Mouse (Mus musculus) Patski (cell line): ENCODE data around the gene Cst9. TPM values are rescaled to one million over a fixed set of nuclear protein-coding genes. Genes with fewer than 3 reads are reported as not detected.
A peak's percentile ranks its signal among the peaks of the same experiment; 100 is the strongest.

Experiments used
- ATAC-seq: fragments of 100-300 bp; one replicate; pipeline ENCODE4 v1.8.0; 2021
- CTCF ChIA-PET: fragments of 350-600 bp; sonication (Branson Sonifier 250); formaldehyde crosslinking; loops from one replicate; lab custom pipeline; 2022; ENCODE audit warnings: inconsistent platforms; lab: Charles Lee
- POLR2A ChIA-PET: fragments of 350-600 bp; sonication (Branson Sonifier 250); formaldehyde crosslinking; loops from one replicate; lab custom pipeline; 2022; ENCODE audit warnings: antibody characterized with exemption, inconsistent platforms; lab: Charles Lee
- DNase-seq: peaks from one replicate; pipeline ENCODE4 v3.0.0-alpha.2; 2011; ENCODE audit warnings: low read depth, low spot score
- H3K27me3 ChIP-seq: fragments of 371-371 bp; one replicate; pipeline ENCODE4 v1.5.1; 2021
- CTCF ChIP-seq: fragments of 100-300 bp; IDR thresholded peaks from one replicate; pipeline ENCODE4 v1.5.1; 2021
- in situ Hi-C: fragments of 300-500 bp; cut with MboI; formaldehyde crosslinking; loops from 3 replicates; pipeline ENCODE4 v1.11.1; 2018; ENCODE audit warnings: low pct_unique_long_range_greater_than_20kb, mixed read lengths
- polyA plus RNA-seq: library from polyadenylated mRNA; unstranded; gene quantifications from one replicate; pipeline ENCODE4 v1.2.3, GENCODE M21; 2021

Gene Cst9
- polyA plus RNA-seq, 1 experiment from 2014 or later = not detected

- CTCF ChIA-PET = interaction anchor here (1.1 to 14.1 kb wide), 7 partner anchors 11 to 105 kb away, joined by 3 to 330 read pairs (median 4); partner anchors contain the start of gene Cst3
- H3K27me3 ChIP-seq = no peaks in the 10 kb centered on the region
- ATAC-seq (peak; percentile 46), DNase-seq (no peak)
- in situ Hi-C loops = no loop called here
- POLR2A ChIA-PET = interaction anchor here (0.5 to 2.6 kb wide), 2 partner anchors 18 to 23 kb away, joined by 5 to 11 read pairs; partner anchors contain the start of gene Cst3
- TF ChIP-seq CTCF = no peak
Measured at GRCm38 (mm10) chr2:148856630-148857400, 21.9 kb downstream of the Cst9 start.

GRCm38 (mm10) chr2:148857506-148857905, 22.6 kb downstream of the Cst9 start:
- TF ChIP-seq CTCF = no peak
- no peaks in the 10 kb centered on the region for H3K27me3 ChIP-seq
- in situ Hi-C loops = no loop called here
- POLR2A ChIA-PET = interaction anchor here (2.6 kb wide), 1 partner anchor 18 kb away, joined by 11 read pairs; the partner anchor contains the start of gene Cst3
- DNase-seq = peak; percentile 59
- CTCF ChIA-PET = interaction anchor here (1.1 to 14.1 kb wide), 7 partner anchors 11 to 106 kb away, joined by 3 to 330 read pairs (median 4); partner anchors contain the start of gene Cst3
- peak; percentile 98 for ATAC-seq

GRCm38 (mm10) chr2:148860993-148861392, 26.0 kb downstream of the Cst9 start:
- CTCF ChIA-PET = interaction anchor here (1.6 to 5.5 kb wide), 4 partner anchors 9 to 41 kb away, joined by 5 to 28 read pairs (median 16); partner anchors contain the start of gene Cst3
- in situ Hi-C loops = no loop called here
- H3K27me3 ChIP-seq = no peaks in the 10 kb centered on the region
- DNase-seq = no peak
- no peak for TF ChIP-seq CTCF
- no peak for ATAC-seq
- POLR2A ChIA-PET = interaction anchor here (1.2 kb wide), 1 partner anchor 41 kb away, joined by 3 read pairs; no protein-coding TSS in a partner anchor

- ATAC-seq (no peak), DNase-seq (no peak)
- CTCF ChIA-PET = interaction anchor here (1.6 to 5.5 kb wide), 3 partner anchors 10 to 40 kb away, joined by 7 to 28 read pairs (median 26); partner anchors contain the start of gene Cst3
- no peaks in the 10 kb centered on the region for H3K27me3 ChIP-seq
- no peak for TF ChIP-seq CTCF
- POLR2A ChIA-PET = no interaction called here
- in situ Hi-C loops = no loop called here
Measured at GRCm38 (mm10) chr2:148861693-148862092, 26.7 kb downstream of the Cst9 start.

- in situ Hi-C loops = no loop called here
- ATAC-seq = peak; percentile 29
Measured at GRCm38 (mm10) chr2:148864966-148865365, 30.0 kb downstream of the Cst9 start, which contains the start of gene 9230104L09Rik. Gene 9230104L09Rik, minus strand, starts transcription at chr2:148865038.

GRCm38 (mm10) chr2:148868959-148869358, 34.0 kb downstream of the Cst9 start:
- ChIA-PET POLR2A (interaction anchor here (0.7 to 1.0 kb wide), 2 partner anchors 17 to 29 kb away, joined by 5 to 8 read pairs; no protein-coding TSS in a partner anchor), CTCF (interaction anchor here (1.2 to 2.9 kb wide), 4 partner anchors 10 to 32 kb away, joined by 3 to 15 read pairs (median 8); no protein-coding TSS in a partner anchor)
- TF ChIP-seq CTCF = no peak
- in situ Hi-C loops = no loop called here
- no peak for ATAC-seq
- DNase-seq = no peak
- H3K27me3 ChIP-seq = no peaks in the 10 kb centered on the region

More at GRCm38 (mm10) chr2:148864966-148865365, 30.0 kb downstream of the Cst9 start, which contains the start of gene 9230104L09Rik:
- TF ChIP-seq CTCF = no peak
- DNase-seq = no peak
- H3K27me3 ChIP-seq = no peaks in the 10 kb centered on the region
- ChIA-PET CTCF (interaction anchor here (0.9 to 5.3 kb wide), 3 partner anchors 9 to 35 kb away, joined by 3 to 26 read pairs (median 4); partner anchors contain the start of gene Cst3), POLR2A (interaction anchor here (1.4 kb wide), 1 partner anchor 13 kb away, joined by 4 read pairs; no protein-coding TSS in a partner anchor)

- DNase-seq = no peak
- in situ Hi-C loops = no loop called here
- no peaks in the 10 kb centered on the region for H3K27me3 ChIP-seq
- TF ChIP-seq CTCF = no peak
- no peak for ATAC-seq
- CTCF ChIA-PET = interaction anchor here (1.0 to 2.0 kb wide), 2 partner anchors 19 to 23 kb away, joined by 3 to 10 read pairs; no protein-coding TSS in a partner anchor
- POLR2A ChIA-PET = interaction anchor here (0.7 to 1.1 kb wide), 2 partner anchors 15 to 1730 kb away, joined by 3 to 4 read pairs; no protein-coding TSS in a partner anchor
Measured at GRCm38 (mm10) chr2:148870526-148870925, 35.6 kb downstream of the Cst9 start.

- in situ Hi-C loops = no loop called here
- no peak for TF ChIP-seq CTCF
- CTCF ChIA-PET = interaction anchor here (2.8 to 4.3 kb wide), 4 partner anchors 10 to 29 kb away, joined by 20 to 28 read pairs (median 25); partner anchors contain the start of gene 9230104L09Rik
- no peaks in the 10 kb centered on the region for H3K27me3 ChIP-seq
- ATAC-seq (peak; percentile 28), DNase-seq (peak; percentile 62)
- POLR2A ChIA-PET = interaction anchor here (1.2 to 3.0 kb wide), 3 partner anchors 10 to 29 kb away, joined by 4 to 10 read pairs (median 5); no protein-coding TSS in a partner anchor
Measured at GRCm38 (mm10) chr2:148872860-148873259, 37.9 kb downstream of the Cst9 start.

- no peak for TF ChIP-seq CTCF
- no peak for DNase-seq
- no peaks in the 10 kb centered on the region for H3K27me3 ChIP-seq
- ATAC-seq = no peak
- in situ Hi-C loops = no loop called here
- POLR2A ChIA-PET = interaction anchor here (1.0 to 3.0 kb wide), 5 partner anchors 17 to 27 kb away, joined by 4 to 11 read pairs (median 7); no protein-coding TSS in a partner anchor
- CTCF ChIA-PET = interaction anchor here (1.8 to 4.3 kb wide), 5 partner anchors 11 to 27 kb away, joined by 12 to 28 read pairs (median 24); partner anchors contain the start of gene 9230104L09Rik
Measured at GRCm38 (mm10) chr2:148874224-148874616, 39.3 kb downstream of the Cst9 start.
